Mouse (Mus musculus): ENCODE results near the gene Chat. TPM values are rescaled to one million over a fixed set of nuclear protein-coding genes. Genes with fewer than 3 reads are reported as not detected.

Gene Chat
- polyA plus RNA-seq (2012; rRNA removed) = not detected in 2 replicates

DNA sequence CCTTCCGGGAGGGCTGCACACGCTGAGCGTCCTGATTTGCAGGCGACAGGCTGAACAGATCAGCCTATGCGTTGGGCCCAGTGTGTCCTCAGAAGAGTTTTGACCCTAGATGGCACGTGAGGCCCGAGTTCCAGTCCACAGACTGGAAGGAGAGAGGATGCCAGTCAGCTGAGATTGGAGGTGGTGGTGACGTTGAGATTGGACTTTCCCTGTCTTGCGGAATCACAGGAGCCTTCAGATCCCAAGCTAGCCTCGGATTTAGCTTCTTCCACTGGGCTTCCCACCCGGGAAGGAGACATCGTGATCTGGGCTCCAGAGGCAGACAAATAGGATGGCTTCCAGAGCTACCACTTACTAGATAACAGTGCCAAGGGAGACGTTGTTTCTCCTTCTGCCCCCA lies at the start of gene Chat:
TSS of gene Chat (minus strand) at position 101 of the 400 bp plus-strand sequence.

DNA sequence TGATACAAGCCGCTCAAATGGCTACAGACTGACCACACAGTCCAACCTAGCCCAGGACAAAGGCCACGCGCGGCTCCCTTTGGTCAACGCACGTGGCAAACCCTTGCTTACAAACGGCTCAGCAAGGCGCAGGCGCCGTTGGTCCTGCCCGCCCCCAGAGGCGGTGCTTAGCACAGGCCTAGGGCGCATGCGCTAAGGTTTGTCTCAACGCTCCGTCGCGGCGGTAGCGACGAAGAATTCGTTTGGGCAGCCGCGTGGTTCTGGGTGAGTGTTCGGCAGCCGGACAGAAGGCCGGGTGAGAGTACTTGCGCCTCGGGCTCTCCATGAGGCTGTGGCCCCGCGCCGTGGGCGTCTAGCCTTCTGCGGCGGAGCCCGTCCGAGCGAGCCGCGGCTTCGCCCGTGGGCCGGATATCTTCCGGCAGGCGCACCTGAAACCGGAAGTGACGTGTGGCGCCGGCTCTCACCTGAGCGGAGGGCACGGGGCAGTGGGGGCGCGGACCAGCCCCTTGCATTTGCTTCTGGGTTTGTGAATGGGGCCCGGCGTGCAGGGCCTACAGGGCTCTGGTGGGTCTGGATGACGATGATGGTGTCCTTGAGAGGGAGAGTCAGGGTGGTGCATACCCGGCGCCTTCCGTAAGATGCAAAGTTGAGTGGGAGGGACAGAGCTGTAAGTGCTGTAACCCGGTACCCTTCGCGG lies 47.7 kb upstream of the Chat start, which contains the start of gene Ercc6:
TSS of gene Ercc6 (plus strand) at position 186 of the 697 bp plus-strand sequence.

DNA sequence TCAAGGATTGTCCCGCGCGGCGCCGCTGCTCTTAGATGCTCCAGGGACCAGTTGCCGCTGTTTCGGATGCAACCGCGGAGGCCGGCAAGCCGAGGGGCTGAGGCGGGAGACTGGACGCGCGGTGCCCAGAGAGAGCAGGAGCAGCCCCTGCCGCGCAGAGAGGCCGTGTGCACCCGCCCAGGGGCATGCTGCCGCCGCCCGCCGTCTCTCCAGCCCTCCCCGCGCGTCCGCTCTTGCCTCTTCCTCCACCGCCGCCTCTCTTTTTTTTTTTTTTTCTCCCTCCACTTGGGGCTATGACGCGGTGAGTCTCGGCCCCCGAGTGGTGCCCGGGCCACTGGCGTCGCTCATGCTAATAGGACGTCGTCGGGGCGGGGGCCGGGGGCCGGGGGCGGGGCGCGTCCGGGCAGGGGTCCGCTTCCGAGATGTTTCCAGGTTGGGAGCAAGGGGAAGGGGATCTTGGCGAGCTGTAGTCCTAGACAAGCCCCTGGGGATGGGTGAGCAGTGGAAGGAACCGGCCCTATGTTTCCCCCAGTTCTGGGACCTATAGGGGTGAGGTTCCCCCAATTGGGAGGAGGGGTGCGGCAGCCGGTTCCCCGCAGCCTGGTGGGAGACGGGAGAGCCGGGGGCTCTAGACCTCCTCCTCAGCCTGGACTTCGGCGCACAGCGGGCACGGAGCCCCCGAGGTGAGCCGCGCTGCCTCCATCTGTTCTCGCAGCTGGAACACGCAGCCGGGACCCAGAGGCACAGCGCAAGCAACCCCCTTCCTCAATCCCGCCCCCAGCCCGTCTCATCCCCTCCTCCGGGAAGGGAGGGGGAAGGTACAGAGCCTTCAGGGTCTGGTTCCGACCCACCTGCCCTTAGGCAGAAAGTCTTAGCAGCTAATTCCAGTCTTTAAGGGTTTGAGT lies 936 bp downstream of the Chat start, which contains the start of gene Slc18a3:
TSS of gene Slc18a3 (minus strand) at position 250 of the 905 bp plus-strand sequence.

DNA sequence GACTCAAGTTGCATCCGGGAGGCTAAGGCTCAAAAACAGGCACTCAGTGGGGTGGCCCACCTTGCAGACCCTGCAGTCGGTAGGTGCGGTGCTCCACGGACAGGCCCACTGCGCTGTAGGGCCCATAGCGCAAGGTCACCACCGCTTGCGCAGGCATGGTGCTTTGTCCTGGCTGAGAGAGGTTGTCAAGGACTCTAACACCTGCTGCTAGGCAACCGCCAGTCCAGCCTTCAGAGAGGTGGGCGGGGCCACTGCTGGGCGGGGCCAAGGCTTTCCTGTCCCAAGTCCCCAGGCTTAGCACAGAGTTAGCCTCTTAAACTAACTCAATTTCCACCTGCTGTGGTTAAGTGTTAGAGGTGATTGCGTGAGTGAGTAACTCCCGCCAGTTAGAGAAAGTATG lies 77.6 kb downstream of the Chat start, which contains the start of gene 1700024G13Rik:
TSS of gene 1700024G13Rik (minus strand) at position 196 of the 400 bp plus-strand sequence.

Other genes with a start within 250 kb of the Chat start
- 0.40 and 0.45 TPM in 2 replicates for gene Ogdhl, start 144.0 kb downstream of the Chat start, polyA plus RNA-seq (2012; rRNA removed)
- gene 1700024G13Rik, start 77.6 kb downstream of the Chat start, polyA plus RNA-seq (2012; rRNA removed) = not detected in 2 replicates
- not detected in 2 replicates for gene Slc18a3, start 1.1 kb downstream of the Chat start, polyA plus RNA-seq (2012; rRNA removed)
- gene Ercc6, start 47.5 kb upstream of the Chat start, polyA plus RNA-seq (2012; rRNA removed) = 3.5 and 3.9 TPM in 2 replicates
- gene Prrxl1, start 133.4 kb upstream of the Chat start, polyA plus RNA-seq (2012; rRNA removed) = not detected in 2 replicates
- 0.03 TPM in 1 of 2 replicates, not detected in the other for gene 3425401B19Rik, start 219.3 kb upstream of the Chat start, polyA plus RNA-seq (2012; rRNA removed)

All from liver, embryonic 14 days (tissue).